Mouse (Mus musculus) urinary bladder, postnatal 14 days (tissue): ENCODE measurements at regions not wholly inside any gene's neighbourhood (a gene's known extent, or its start where the extent isn't known, plus 50 kb on each side); places are given as distances from the start of the nearest gene placed in this dataset.

Experiments
- DNase-seq: peaks from one replicate; pipeline ENCODE4 v3.0.0; 2021; ENCODE audit warnings: low spot score

- DNase-seq, result no peak
These were observed 57.0 kb downstream of the Nxnl2 start for GRCm38 (mm10) chr13:51227836-51228235.

DNA sequence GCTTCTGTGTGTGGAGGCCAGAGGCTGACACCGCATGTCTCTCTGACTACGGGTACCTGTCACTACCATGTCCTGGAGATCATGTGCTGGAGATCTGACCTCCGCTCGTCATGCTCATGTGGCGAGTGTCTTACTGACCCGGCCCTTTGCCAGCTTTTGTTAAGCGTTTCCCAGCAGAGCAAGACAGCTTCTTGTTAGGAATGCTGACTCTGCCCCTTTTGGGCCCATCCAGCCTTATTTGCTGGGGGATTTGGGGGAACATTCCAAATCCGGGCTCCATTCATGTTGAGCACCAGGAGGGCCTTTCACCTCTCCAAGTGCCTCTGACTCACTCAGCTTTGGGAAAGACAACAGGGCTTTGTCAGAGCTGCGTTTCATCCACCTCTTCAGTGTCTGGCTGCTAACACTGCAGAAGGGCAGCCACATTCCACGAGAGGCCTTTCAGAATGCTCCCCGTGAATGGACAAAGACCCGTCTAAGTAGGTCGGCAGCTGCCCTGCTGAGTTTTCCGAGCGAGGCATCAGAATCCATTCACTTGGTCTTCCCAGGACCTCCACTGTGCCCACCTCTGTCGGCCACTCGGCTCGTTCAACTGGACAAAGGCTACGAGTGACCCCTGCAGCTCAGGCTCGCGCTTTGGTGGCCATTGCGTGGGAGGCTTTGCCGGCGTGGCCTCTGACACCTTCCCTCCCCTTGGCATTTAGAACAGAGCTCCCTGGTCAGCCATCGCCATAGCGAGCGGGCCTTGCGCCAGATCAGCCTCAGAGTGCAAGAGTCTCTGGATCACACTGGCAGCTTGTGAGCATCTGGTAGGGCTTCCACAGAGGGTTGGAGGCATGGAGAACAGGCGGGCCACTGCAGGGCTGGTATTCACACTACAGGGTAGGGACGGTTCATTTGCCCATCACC, 58.3 kb downstream of the Nxnl2 start:
- no peak for DNase-seq

GRCm38 (mm10) chr13:51229862-51230261, 59.0 kb downstream of the Nxnl2 start:
- no peak for DNase-seq

DNA sequence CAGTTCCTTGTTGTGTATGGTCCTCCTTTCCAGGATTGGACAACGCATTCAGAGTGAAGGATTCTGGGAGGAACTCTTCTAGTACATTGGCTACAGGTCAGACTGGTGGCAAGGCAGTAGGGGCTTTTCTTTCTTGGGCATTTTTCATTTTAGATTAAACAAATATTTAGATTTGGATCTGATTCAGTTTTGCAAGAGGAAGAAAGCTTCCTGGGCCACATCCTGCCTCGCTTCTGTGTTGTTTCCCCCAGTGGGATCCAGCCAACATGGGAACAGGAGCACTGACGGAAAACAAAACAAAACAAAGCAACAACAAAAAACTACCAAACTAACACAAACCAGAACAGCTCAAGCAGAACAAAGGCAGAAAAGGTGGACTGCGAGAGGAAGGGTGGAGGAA, 60.8 kb downstream of the Nxnl2 start:
- DNase-seq, result no peak

DNA sequence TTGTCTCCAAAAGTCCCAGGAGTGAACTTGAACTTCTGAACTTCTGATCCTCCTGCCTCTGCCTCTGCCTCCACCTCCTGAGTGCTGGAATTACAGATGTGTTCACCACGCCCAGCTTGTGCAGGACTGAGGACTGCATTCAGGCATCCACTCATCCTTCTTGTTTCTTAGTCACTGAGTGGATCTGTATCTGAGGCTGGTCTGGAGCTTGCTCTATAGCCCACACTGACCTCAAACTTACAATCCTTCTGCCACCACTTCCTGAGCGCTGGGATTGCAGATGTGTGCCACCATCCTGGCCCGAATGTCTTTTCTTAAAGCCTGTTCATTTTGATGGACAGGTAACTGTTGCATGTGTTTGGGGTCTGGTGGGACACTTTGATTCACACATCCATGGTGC, 76.6 kb downstream of the Nxnl2 start:
- no peak for DNase-seq

DNA sequence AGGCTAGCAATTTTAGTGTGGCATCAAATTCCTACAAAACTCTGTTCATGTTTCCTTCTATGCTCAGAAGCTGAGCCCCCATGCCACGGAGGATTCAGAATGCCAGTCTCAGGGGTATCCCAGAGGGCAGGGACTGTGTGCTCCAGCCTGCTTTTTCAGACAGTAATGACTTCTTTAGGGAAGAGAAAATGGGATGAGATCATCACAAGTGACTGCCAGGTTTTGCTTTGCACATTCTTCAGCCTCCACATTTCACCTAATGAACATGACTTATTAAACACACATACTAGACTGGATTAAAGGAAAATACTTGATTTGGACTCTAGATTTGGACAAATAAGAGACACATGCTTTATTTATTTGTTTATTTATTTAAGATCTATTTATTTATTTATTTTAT, 82.5 kb downstream of the Nxnl2 start:
- DNase-seq, result no peak

DNA sequence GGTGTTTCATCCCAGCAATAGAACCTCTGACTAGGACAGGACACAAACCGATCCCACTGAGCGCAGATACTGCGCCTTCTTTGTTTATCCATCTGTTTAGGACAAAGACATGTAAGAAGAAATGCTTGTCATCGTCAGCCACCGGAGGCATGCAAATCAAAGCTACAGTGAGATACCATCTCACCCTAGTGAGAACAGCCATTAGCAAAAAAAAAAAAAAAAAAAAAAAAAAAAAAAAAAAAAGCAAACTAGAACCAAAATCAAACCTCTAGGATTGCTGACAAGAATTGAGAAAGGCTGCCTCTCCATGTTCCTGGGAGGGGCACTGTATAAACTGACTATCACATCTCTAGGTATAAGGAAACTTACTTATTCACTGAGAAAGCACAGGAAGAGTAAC, 84.9 kb downstream of the Nxnl2 start:
- DNase-seq, result no peak

GRCm38 (mm10) chr13:51258752-51259721, 88.2 kb downstream of the Nxnl2 start:
- DNase-seq, result no peak

GRCm38 (mm10) chr13:51261619-51262018, 90.8 kb downstream of the Nxnl2 start:
- no peak for DNase-seq

DNA sequence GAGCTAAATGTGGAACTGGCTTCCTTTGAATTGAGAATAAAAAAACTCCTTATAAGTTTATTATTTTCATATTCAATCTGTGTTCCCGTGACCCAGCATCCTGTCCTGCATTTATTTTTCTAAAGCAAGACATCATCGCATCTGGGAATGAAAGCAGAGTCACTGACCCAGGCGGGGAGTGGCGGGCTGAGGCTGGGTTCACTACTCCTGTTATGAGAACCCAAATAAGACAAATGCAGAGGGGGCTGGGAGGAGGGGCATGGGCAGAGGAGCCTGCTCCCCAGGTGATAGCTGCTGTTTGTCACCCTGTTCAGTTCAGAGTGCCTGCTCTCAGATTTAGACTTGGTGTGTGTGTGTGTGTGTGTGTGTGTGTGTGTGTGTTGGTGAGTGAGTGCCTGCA, 102.0 kb downstream of the Nxnl2 start:
- DNase-seq, result no peak

DNA sequence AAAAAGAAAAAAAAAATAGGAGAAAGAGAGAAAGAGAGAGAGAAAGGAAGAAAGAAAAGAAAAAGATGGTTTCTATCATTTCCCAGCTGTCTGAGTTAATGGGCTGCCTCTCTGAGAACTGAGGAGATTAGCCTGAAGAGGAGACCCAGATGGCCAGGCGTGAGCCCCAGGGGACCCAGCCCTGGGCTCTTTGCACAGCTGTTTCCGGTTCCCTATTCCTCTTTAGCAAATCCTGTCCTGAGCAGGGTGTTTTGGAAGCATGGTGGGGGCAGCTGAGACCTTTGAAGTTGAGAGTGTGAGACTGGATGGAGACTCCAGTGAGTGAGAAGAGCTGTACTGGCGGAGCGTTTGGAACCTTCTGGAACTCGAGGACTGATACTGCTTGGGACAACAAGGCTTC, 103.8 kb downstream of the Nxnl2 start:
- DNase-seq, result no peak

- DNase-seq, result no peak
These were observed 105.8 kb downstream of the Nxnl2 start for GRCm38 (mm10) chr13:51276601-51277000.

DNA sequence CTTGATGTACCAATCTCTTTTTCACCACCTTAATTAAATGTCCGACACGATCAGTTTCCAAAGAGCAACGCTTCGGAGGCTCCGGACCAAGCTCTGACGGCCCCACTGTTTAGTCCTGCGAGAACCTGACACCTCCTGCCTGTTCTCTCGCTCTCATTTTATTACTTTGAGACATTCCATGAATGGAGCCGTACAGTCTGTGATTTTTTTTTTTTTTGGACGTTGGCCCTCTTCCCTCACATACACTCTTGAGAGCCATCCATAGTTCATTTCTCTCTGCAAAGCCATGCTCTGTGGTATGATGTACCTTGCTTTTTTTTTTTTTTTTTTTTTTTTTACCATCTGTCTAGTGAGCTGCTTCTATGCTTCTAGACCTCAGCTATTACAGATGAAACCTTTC, 106.7 kb downstream of the Nxnl2 start:
- DNase-seq, result no peak

DNA sequence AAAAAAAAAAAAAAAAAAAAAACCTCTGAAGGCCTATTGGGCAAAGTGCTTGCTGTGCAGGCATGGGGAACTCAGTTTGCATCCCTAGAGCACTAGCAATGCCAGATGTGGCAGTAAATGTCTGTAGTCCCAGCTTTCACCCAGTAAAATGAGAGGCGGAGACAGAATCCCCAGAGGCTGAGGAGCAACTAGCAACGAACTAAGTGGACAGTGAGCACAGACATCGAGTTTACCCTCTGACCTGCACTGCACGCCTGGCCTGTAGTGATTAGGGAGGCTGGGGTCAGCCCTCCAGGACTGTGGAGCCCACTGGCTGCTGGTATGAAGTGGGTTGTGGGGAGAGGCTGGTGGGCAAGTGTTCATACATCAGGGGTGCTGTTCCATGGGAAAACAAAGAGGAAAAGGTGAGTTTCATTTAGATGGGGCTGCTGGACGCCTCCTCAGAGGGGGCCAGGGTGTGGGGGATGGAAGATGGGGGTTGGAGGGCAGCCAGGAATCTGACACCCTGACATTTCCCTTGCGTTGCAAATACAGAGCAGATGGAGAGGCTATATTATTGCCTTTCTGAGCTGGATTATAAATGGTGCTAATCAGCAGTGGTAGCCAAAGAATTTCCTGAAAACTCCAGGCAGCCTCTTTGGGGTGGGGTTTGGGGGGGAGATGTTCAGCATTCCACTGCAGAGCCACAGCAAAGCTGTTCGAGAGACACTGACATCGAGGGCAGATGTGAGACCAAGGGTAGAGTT, 109.0 kb downstream of the Nxnl2 start:
- DNase-seq, result no peak

- DNase-seq, result no peak
These were observed 109.5 kb downstream of the Nxnl2 start for GRCm38 (mm10) chr13:51280388-51280753.

DNA sequence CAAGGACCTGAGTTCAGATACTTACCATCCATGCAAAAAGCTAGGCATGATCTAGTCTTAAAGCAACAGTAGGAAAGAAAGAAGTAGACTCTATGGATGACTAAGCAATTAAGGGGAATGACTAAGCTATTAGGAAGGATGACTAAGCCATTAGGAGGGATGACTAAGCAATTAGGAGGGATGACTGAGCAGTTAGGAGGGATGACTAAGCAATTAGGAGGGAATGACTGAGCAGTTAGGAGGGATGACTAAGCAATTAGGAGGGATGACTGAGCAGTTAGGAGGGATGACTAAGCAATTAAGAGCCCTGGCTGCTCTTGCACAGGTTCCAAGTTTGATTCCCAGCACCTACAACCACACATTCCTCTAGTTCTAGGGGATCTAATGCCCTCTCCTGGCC, 113.9 kb downstream of the Nxnl2 start:
- no peak for DNase-seq

DNA sequence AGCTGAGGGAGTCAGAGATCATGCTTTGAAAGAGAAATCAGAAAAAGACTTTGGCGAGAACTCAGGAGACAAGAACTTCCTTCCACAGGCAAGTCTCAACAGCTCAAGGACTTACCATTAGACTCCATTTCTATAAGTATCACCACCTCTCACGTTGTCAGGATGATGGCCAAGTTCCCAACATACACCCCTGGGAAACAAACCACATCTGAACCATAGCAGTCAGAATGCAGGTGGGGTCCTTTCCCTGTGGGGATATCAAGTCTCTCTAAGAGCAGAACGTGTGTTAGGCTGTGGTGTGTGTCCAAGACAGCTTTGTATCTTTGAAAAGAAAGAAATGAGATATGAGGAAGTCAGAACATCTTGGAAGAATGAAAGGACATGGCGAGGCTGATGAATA, 118.6 kb downstream of the Nxnl2 start:
- no peak for DNase-seq

- no peak for DNase-seq
These were observed 118.4 kb upstream of the S1pr3 start for GRCm38 (mm10) chr13:51290021-51290424.

GRCm38 (mm10) chr13:51290926-51291325, 117.5 kb upstream of the S1pr3 start:
- DNase-seq, result no peak

DNA sequence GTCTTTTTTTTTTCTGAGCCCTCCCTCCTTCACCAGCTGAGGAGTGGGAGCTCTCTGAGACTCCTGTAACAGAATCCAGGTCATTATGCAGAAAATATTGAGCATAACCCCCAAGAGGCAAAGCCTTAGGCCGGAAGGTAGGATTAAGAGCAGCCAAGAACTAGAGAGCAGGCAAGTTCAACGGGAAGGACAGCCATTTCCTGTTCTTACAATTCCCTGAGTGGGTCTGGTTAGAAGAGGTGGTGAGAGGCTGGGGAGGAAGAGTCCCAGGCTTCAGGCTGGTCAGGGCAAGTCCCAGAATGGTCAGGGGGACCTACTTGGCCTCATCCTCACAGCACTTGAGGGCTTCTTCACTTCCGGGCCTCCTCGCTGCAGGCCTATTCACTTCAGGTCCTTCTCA, 115.4 kb upstream of the S1pr3 start:
- no peak for DNase-seq

DNA sequence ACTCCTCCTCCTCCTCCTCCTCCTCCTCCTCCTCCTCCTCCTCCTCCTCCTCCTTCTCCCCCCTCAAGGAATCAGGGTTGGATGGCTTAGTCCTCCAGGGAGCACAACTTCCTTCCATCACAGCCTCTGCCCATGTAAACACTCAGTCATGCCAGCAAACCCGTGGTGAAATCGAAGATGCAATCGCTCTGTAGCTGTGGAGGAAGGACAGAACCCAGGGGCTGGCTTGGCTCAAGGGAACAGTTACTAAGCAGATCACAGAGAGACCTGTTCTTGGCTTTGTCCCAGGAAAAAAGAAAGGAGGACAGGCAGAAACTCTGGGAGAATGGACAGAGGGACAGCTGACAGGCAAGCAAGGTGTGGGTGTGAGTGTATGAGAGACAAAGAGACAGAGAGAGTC, 112.6 kb upstream of the S1pr3 start:
- no peak for DNase-seq

- DNase-seq, result no peak
These were observed 111.1 kb upstream of the S1pr3 start for GRCm38 (mm10) chr13:51297231-51297880.
